Mouse (Mus musculus) cerebellum, adult 2 months (tissue): Measurements from ENCODE around the gene Wrnip1. TPM values are rescaled to one million over a fixed set of nuclear protein-coding genes. Genes with fewer than 3 reads are reported as not detected.

Experiments used
- DNase-seq, 2 experiments: peaks; one replicate each; pipeline ENCODE4 v3.0.0; 2021
- H3K27ac ChIP-seq: fragments of 200-500 bp; 2 replicates; pipeline ENCODE4 v1.5.1; 2012; ENCODE audit warnings: low read length, control low read depth, inconsistent platforms; ENCODE audit not compliant: insufficient read depth
- H3K27me3 ChIP-seq: fragments of 200-500 bp; 2 replicates; pipeline ENCODE4 v1.6.1; 2012; ENCODE audit warnings: inconsistent platforms, mild to moderate bottlenecking, low read length, moderate library complexity; ENCODE audit not compliant: control insufficient read depth, insufficient read depth
- H3K4me1 ChIP-seq: fragments of 200-500 bp; 2 replicates; pipeline ENCODE4 v1.6.1; 2011; ENCODE audit warnings: low read length; ENCODE audit not compliant: control insufficient read depth, insufficient read depth
- H3K4me3 ChIP-seq: fragments of 200-500 bp; replicated peaks from 2 replicates; pipeline ENCODE3; 2011; ENCODE audit warnings: mild to moderate bottlenecking, low read depth, low read length, control low read depth; ENCODE audit not compliant: insufficient read depth
- CTCF ChIP-seq: fragments of 200-500 bp; IDR thresholded peaks from 2 replicates; pipeline ENCODE4 v1.5.1; 2011; ENCODE audit warnings: low read depth, mild to moderate bottlenecking, control low read depth, low read length, moderate library complexity, borderline replicate concordance; ENCODE audit not compliant: insufficient read depth
- POLR2A ChIP-seq: fragments of 200-500 bp; IDR thresholded peaks from 2 replicates; pipeline ENCODE4 v1.6.1; 2011; ENCODE audit warnings: low read length, control low read depth, borderline replicate concordance; ENCODE audit not compliant: insufficient read depth
- WGBS: fragments of 180-500 bp; shearing (Covaris S2); methylation state at CpG from one replicate; pipeline ENCODE4 v1.1.7; 2018; 5-methylcytosine and 5-hydroxymethylcytosine counted together
- polyA plus RNA-seq: library from polyadenylated mRNA; depleted of rRNA; stranded (reverse); fragments of >200 nt; gene quantifications from 2 replicates; pipeline ENCODE4 v1.2.3, GENCODE M21; 2012

The Wrnip1 gene
- polyA plus RNA-seq, 1 experiment = 63.7 TPM

DNA sequence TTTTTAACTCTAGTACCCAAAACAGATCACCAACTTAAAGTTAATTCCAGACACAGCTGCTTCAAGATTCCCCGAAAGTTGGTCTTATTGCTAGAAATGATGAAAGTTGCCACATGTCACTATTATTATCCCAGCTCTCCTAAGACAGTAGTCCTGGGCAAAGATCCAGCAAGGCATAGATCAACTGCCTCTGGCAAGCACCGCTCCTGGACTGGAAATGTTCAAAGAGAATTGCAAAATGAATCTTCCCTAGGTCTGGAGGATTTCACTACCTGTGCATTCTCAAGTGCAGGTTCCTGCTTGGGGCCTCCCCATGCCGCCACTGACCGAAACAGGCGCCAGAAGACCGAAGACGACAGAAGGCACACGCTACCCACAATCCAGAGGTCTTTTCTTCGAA lies 25.9 kb upstream of the Wrnip1 start:
- DNase-seq = no peak
- WGBS = 71% methylated on average over 9 of the region's 9 CpGs

DNA sequence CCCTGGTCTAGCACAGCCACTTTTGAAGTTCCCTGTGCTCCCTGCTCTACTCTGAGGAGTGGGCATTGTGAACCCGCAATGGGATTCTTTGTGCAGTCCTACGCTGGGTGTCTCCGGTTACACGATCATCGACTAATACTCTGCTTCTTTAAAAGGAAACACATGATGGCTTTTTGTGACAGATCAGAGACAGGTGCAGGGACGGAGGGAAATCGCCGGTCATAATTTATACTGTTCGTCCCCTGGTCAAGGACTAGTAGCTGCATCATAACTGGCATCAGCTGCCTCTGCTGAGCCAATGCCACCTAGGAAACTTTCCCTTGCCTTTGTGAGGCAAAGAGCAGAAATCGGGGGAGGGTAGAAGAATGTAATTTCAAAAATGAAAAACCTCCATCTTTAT lies 25.5 kb upstream of the Wrnip1 start:
- WGBS = 83% methylated on average over 10 of the region's 10 CpGs
- no peak overlapping the region for H3K27ac ChIP-seq
- no peak for TF ChIP-seq POLR2A
- TF ChIP-seq CTCF = no peak

More for the DNA sequence above, 25.9 kb upstream of the Wrnip1 start:
- H3K4me3 ChIP-seq = no peak overlapping the region
- no peaks in the 10 kb centered on the region for H3K4me1 ChIP-seq
- no peaks in the 10 kb centered on the region for H3K27me3 ChIP-seq
- H3K27ac ChIP-seq = no peak overlapping the region
- TF ChIP-seq CTCF (no peak), POLR2A (no peak)

DNA sequence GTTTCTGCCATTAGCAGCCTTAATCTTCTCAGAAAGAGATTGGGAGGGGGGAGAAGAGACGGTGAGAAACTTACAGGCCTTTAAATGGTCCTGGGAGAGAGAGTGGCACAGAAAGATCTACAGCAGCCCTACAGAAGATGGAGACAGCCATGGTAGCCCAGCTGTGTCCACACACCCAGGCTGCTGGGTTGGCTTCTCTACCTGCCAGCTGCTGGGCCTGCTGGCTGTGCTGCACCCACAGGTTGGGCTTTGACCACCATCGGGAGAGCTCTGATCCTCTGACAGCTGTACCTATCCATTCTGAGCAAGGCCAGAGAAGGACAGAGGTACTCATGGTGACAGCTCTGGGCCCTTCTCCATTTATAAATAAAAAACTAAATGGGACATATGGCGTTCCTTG lies 23.0 kb upstream of the Wrnip1 start:
- H3K27ac ChIP-seq = no peak overlapping the region
- 64% methylated on average over 3 of the region's 3 CpGs for WGBS
- H3K4me1 ChIP-seq = no peaks in the 10 kb centered on the region
- DNase-seq = no peak
- no peak for TF ChIP-seq CTCF
- TF ChIP-seq POLR2A = no peak
- no peak overlapping the region for H3K4me3 ChIP-seq
- H3K27me3 ChIP-seq = no peaks in the 10 kb centered on the region

More for the DNA sequence above, 25.5 kb upstream of the Wrnip1 start:
- H3K4me3 ChIP-seq = no peak overlapping the region
- H3K4me1 ChIP-seq = no peaks in the 10 kb centered on the region
- H3K27me3 ChIP-seq = no peaks in the 10 kb centered on the region
- no peak for DNase-seq

DNA sequence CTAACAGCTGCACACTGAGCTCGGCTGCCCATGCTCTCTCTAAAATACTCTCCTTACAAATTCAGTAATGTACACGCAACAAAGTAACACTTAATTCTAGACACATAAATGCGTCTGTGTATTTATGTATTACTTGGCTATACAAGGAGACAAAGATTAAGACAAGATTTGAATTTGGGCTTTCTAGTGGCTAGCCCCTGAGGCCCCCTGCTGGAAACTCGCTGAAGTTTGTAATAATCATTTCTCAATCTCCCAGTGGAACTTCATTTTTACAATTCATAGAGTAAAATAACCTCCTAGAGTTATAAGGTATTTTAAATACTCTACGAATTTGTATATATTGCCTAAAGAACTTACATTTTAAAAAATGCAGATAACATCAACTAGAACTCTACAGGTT lies 18.8 kb upstream of the Wrnip1 start:
- WGBS = 64% methylated on average over 5 of the region's 5 CpGs
- Histone ChIP-seq H3K27ac (no peak overlapping the region), H3K4me1 (no peaks in the 10 kb centered on the region), H3K27me3 (no peaks in the 10 kb centered on the region), H3K4me3 (no peak overlapping the region)
- TF ChIP-seq CTCF (no peak), POLR2A (no peak)
- no peak for DNase-seq

DNA sequence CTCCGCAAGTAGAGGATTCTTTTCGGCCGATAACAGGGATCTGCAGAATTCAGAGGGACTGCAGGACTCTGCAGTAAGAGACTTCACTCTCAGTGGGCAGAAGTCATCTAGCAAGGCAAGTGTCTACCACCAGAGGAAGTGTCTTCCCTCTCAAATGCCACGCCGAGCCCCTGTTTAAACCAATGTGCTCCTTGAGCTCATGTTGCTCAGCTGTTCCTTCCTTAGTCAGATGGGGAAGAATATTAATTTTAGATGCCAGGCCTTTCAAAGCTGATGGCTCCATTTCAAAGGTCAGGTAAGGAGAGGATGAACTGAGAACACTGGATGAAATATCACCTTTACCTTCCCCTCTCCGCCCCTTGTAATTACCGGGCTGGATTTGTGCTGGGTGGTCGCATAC lies 18.0 kb upstream of the Wrnip1 start, which contains the start of gene Mylk4:
TSS of gene Mylk4 (minus strand) at position 139 of the 400 bp plus-strand sequence.
- Histone ChIP-seq H3K4me1 (no peaks in the 10 kb centered on the region), H3K27me3 (no peaks in the 10 kb centered on the region), H3K4me3 (no peak within 1 kb of the TSS), H3K27ac (no peak within 1 kb of the TSS)
- WGBS = 91% methylated on average over 8 of the region's 8 CpGs
- no peak for TF ChIP-seq POLR2A
- no peak for TF ChIP-seq CTCF
- DNase-seq = no peak

DNA sequence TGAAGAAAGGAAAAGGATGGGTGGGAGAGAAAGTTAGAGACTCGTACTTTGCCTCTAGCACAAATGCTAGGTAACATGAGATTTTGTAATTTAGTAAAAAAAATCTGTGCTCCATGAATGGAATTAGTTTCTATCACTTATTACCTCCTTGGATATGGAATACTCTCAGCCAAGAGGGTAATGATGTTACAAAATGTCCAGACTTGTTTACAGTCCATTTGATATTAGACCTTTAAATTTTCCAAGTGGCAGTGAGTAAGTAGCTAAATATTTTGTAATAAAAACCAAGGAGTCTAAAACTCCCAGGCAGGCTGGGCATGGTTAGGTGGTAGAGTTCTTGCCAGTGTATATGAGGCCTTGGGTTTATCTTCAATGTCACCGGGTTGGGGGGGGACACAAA lies 14.3 kb upstream of the Wrnip1 start:
- TF ChIP-seq POLR2A = no peak
- no peak for TF ChIP-seq CTCF
- no peak overlapping the region for H3K4me3 ChIP-seq
- no peak overlapping the region for H3K27ac ChIP-seq
- 73% methylated on average over 2 of the region's 2 CpGs for WGBS
- no peaks in the 10 kb centered on the region for H3K27me3 ChIP-seq
- DNase-seq = no peak
- H3K4me1 ChIP-seq = no peaks in the 10 kb centered on the region

DNA sequence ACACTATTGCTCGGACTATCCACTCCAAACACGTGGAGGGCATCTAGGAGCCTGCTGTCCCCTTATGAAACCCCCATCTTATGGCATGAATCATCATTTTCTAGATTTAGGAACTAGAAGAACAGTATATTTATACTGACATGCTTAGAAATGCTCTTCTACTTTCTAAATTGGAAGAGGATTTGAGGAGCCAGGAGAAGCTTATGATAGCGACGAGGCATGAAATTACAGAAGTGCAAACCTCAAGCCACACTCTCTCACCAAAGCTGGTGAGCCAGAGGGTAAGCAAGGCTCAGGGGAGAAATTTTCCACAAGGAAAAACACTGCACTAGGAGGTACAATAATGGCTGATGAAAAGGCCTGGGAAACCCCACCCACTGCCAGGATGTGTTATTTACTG lies 12.1 kb upstream of the Wrnip1 start:
- no peak for DNase-seq
- no peaks in the 10 kb centered on the region for H3K27me3 ChIP-seq
- TF ChIP-seq CTCF (no peak), POLR2A (no peak)
- peaks cover 3% of the 10 kb centered on the region; the same call in 1 of the 2 replicates for H3K4me1 ChIP-seq
- 71% methylated on average over 4 of the region's 4 CpGs for WGBS
- H3K27ac ChIP-seq = no peak overlapping the region
- no peak overlapping the region for H3K4me3 ChIP-seq

DNA sequence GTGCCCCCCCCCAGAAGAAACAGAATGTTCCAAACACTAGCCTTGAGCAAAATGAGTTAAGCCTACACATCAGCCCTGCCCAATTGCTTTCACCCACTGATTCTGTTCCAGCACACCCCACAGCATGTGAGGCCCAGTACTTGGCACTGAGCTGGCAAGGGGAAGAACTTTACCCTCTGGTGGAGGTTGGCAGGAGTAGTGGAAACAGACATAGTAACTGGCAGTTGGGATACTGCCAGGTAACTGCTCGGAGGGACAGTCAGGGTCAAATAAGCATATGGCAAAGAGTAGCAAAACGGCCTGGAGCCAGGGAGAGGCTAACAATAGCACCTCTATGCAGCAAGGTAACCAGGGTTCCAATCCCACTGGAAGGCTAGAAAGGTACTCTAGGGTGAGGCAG lies 7.2 kb upstream of the Wrnip1 start:
- WGBS = 2% methylated on average over 2 of the region's 2 CpGs
- TF ChIP-seq POLR2A (no peak), CTCF (no peak)
- H3K4me1 ChIP-seq = peaks cover 4% of the 10 kb centered on the region; the same call in 1 of the 2 replicates
- no peak overlapping the region for H3K4me3 ChIP-seq
- H3K27ac ChIP-seq = no peak overlapping the region
- H3K27me3 ChIP-seq = no peaks in the 10 kb centered on the region
- DNase-seq = peak in 1 of 2 experiments; percentile 34
